Mouse (Mus musculus) heart, postnatal 4 days (tissue): ENCODE measurements at regions not wholly inside any gene's neighbourhood (a gene's known extent, or its start where the extent isn't known, plus 50 kb on each side); places are given as distances from the start of the nearest gene placed in this dataset.
"Not testable (repeated sequence)": the region's sequence is repeated elsewhere in the genome, so short reads cannot be mapped to it uniquely, and the experiment has no call there.

Source experiments
- DNase-seq: peaks from one replicate; pipeline ENCODE4 v3.0.0; 2021

GRCm38 (mm10) chr9:32940919-32941767 lies 305.1 kb downstream of the Ets1 start:
- DNase-seq, result no peak

GRCm38 (mm10) chr9:32941768-32942030 lies 305.7 kb downstream of the Ets1 start:
- DNase-seq, result no peak

DNA sequence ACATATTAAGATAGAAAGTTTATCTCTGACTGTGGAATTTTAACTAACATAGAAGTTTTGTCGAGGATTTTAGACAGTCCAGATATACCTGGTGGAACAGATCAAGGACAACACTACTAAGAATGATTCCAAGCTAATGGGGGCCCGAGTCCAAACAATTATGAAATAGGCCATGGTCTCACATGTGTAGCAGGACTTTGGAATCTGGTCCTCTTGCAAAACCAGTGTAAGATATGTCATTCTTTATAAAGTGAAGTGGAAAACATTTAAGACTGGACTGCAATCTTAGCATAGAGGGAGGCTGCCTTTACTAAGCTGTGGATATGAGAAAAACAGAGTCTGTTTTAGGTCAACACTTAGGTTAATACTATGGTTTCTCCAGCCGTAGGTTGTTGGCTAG lies 311.2 kb downstream of the Ets1 start:
- no peak for DNase-seq

DNA sequence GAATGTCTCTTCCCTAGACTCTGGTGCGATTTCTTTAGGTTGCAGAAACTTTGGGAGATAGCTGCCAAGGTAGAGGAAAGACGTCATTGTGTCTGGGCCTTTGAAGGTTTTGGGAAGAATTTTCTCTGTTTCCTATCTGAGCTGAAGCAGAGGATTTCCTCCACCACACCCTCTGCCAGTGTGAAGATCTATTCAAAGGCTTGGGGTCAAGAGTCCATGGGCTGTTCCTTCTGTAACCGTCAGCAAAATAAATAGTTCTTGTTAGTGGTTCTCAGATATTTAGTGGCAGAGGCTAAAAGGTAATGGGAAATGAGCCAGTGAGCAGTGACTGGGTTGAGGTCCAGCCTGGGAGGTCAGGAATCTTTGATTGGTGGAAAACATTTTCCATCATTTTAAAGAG lies 313.0 kb downstream of the Ets1 start:
- DNase-seq, result no peak

- DNase-seq, result no peak
Measured at GRCm38 (mm10) chr9:32958716-32959115, 322.7 kb downstream of the Ets1 start.

- not testable (repeated sequence) for DNase-seq
Measured at GRCm38 (mm10) chr9:32959468-32959867, 323.4 kb downstream of the Ets1 start.

DNA sequence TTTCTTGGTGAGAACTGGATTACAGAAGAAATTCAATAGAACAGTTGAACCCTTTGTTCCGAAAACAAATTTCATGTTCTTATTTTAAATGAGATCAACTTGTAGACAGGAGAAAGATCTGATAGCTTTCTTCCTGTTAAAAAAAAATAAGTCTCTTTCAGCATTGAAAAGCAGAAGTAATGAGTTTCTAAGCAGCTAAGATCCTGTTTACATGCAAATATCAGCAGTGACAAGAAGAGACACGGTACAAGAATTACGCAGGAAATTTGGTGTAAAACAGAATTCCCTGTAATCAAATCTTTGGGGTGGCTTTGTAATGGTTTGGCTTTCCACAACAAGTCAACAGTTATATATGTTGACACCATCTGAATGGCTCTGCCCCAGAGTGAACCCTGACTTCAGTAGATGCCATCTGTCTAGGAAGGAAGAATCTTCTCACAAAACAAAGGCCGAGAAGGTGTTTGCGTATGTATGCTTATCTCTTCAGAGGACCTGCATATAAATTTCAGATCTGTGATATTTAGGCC lies 326.7 kb downstream of the Ets1 start:
- no peak for DNase-seq

GRCm38 (mm10) chr9:32968446-32968845 lies 332.4 kb downstream of the Ets1 start:
- DNase-seq, result no peak

- no peak for DNase-seq
Measured at GRCm38 (mm10) chr9:32971421-32971820, 335.4 kb downstream of the Ets1 start.

- DNase-seq, result no peak
Measured at GRCm38 (mm10) chr9:32971926-32972325, 335.9 kb downstream of the Ets1 start.

GRCm38 (mm10) chr9:32972431-32973052 lies 336.5 kb downstream of the Ets1 start:
- DNase-seq, result no peak

DNA sequence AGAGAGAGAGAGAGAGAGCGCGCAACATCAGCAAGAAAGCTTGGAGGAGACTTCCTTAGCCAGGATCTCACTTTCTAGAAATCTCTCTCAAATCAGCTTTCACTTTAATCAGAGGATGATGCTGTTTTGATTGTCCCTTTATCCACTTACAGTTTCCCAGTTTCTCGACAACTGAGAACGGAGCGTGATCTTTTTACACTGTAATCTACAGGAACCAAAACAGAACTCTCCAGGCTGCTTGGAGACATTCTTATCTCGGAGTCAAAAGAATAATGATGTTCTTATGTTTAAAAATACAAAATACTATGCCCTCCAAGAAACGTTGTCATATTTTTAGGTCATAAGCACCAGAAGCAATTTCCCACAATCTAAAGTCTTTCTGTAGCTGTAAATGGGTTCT lies 341.7 kb downstream of the Ets1 start:
- no peak for DNase-seq

- no peak for DNase-seq
Measured at GRCm38 (mm10) chr9:32980846-32981245, 344.8 kb downstream of the Ets1 start.

DNA sequence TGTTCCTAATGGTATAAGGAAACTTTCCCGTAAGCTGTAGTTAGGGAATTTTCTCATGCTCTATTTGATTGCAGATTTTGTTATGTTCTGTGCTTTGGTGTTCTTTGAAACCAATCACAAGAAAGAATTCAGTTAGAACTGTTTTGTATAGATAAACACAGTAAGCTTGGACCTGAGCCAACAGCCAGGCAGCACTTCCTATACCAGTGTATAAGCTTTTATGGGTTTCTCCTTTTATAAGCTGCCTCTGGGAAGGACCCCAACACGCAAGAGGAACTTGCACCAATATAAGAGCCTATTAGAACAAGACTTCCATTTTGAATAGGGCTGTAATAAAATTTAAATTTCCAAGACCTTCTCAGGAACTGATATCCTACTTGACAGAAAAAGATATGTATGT lies 347.2 kb downstream of the Ets1 start:
- no peak for DNase-seq

GRCm38 (mm10) chr9:32986836-32987673 lies 351.0 kb downstream of the Ets1 start:
- DNase-seq, result no peak

DNA sequence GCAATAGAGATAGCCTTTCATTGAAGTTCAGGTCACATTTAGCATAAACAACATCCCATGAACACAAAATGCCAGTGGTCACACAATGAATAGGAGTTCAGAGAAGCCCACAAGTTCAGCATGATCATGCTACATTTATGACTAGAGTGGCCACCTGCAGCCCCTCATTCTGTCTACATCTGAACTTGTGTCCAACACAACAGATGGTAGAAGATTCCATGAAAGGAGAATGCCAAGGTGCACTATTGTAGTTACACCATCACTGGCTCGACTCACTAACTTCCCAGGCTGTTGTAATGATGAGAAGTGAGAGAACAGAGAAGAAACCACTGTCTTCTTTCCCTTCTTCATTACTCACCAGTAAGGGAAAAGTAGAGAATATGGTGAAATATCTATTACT lies 353.0 kb downstream of the Ets1 start:
- no peak for DNase-seq

GRCm38 (mm10) chr9:32998323-32998722 lies 362.3 kb downstream of the Ets1 start:
- no peak for DNase-seq

DNA sequence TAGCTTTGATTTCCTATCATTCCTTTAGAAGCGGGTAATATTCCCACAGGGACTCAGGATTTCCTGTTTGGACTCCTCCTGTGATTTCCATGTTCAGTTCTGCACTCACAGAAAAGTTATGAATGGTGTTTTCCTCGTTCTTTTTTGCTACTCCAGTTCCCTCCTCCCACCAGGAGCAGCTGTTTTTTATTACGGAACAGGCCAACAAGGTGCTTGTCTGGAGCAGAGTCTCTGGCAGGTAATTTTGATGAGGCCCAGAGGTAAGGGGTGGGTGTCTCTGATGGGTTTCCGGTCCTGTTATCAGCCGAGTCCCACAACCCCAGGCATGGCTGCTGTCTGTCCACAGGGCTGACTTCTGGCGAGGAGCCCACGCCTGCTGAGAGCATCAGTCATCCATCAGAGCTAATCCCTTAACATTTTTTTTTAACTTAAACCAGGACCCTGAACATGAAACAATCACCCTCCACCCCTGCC lies 364.7 kb downstream of the Ets1 start:
- DNase-seq, result peak; percentile 46

DNA sequence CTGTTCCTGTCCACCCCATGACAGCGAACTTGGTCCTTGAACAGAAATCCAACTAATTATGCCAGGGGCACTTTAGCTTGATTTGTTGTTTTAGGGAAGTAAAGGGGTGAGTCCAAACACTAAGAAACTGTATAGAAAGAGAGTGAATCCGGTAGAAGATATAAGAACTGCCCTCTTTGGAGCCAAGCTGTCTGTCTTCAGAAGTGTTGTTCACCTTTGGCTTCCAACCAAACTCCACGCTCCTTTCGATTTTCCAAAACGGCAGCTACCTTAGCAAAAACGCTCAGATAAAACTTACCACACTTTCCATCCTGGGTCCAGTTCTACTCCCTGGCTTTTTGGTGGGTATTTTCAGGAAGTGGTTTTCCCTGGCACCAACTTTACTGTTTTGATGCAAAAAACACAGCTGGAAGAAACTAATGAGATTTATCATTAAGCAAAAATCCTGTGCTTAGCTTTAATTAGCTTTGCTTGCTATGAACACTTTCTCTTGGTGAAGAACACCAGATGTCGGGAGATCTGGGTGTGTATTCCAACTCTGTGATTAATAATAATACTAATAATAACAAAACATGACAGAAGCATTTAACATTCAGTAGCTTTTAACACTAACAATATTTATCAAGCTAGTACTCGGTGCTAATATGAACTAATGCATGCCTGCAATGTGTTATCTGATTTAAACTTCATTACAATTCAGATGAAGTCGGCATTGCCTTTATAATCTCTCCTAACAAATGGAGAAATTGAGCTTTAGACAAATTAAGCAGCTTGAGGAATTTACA lies 365.3 kb downstream of the Ets1 start:
- no peak for DNase-seq

- DNase-seq, result no peak
Measured at GRCm38 (mm10) chr9:33003880-33004279, 367.9 kb downstream of the Ets1 start.

- DNase-seq, result no peak
Measured at GRCm38 (mm10) chr9:33004536-33004935, 368.5 kb downstream of the Ets1 start.

- DNase-seq, result no peak
Measured at GRCm38 (mm10) chr9:33007456-33008063, 371.5 kb downstream of the Ets1 start.
